Mouse (Mus musculus) brain, embryonic 14.5 days (tissue): ENCODE measurements around the gene Myh11.

Experiments used
- CTCF ChIP-seq: fragments of 200-500 bp; IDR thresholded peaks from 2 replicates; pipeline ENCODE4 v1.5.1; 2012; ENCODE audit warnings: inconsistent platforms, mild to moderate bottlenecking, moderate library complexity, borderline replicate concordance; ENCODE audit not compliant: insufficient read depth, insufficient read length; ENCODE audit errors: extremely low read depth
- POLR2A ChIP-seq: fragments of 200-500 bp; IDR thresholded peaks from 2 replicates; pipeline ENCODE4 v1.6.1; 2012; ENCODE audit warnings: mild to moderate bottlenecking, inconsistent platforms, borderline replicate concordance; ENCODE audit not compliant: poor library complexity, insufficient read depth, insufficient read length, severe bottlenecking; ENCODE audit errors: extremely low read depth

DNA sequence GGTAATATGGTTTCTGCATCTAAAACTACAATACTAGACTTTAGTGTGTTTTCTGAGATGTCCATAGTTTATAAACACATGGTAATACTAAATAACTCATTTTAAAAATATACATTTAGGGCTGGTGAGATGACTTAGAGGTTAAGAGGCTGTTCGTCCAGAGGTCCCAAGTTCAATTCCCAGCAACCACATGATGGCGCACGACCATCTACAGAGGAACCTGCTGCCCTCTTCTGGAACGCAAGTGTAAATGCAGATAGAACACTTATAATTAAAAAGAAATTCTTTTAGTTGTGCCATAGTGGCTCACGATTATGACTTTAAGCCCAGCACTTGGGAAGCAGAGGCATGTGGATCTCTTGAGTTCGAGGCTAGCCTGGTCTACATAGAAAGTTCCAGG is 20.2 kb upstream of the Myh11 start:
- TF ChIP-seq POLR2A = no peak
- TF ChIP-seq CTCF = peak; percentile 59; the same call in 1 of the 2 replicates
